Mouse (Mus musculus): ENCODE data around the gene Rbm12.
"Not testable (repeated sequence)": the region's sequence is repeated elsewhere in the genome, so short reads cannot be mapped to it uniquely, and the experiment has no call there.

The Rbm12 gene

DNA sequence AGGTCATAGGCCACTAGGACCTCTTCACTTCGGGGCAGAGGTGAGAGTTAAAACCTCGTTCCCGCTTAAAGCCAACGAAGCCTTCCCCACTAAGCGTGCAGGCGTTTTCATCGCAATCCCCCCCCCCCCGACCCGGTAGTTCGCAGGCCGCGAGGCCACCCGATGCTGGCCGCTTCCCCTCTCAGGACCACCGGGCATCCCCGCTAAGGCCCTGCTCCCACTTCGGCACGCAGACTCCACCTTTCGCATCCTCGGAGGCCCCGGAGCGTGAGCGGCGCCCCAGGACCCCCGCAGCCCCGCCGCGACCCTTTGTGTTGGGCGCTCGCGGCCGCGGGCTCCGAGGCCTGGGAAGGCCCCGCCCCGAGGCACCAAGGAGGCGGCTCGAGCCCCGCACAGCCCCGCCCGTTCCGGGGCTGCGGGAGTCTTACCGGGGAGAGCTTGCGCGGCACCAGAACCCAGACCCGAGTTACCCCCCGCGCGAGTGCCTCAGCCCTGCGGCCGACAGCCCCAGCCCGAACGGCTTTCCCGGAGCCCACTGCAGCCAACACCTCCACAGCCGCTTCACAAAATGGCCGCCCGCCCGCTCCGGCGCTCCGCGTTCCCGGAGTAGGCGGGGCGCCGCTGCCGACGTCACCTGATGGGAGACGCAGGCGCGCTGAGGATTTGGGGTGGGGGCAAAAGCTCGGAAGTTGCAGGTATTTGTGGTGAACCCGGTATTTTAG, at the start of gene Rbm12, which contains the start of gene Cpne1:
Gene Rbm12 (minus strand): TSS at position 621 of the 722 bp plus-strand sequence.
Gene Cpne1 (minus strand): TSS at position 608 of the 722 bp plus-strand sequence.
- DNase-seq (ENCODE audit: low spot score) = peak; percentile 59

DNA sequence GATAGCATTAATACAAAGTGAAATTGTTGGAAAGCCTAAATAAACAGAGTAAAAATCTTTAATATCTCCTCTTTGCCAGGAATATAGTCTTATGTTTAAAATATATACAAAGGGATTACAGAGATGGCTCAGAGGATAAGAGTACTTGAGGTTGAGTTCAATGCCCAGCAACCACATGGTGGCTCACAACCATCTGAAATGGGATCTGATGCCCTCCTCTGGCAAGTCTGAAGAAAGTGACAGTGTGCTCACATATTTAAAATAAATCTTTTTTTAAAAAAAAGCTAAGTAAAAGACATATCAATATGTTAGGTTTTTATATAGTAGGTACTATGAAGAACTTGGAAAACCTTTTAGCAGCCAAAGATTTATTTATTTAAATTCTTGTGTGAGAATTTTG, 39.8 kb upstream of the Rbm12 start:
- DNase-seq (ENCODE audit: low spot score) = no peak

DNA sequence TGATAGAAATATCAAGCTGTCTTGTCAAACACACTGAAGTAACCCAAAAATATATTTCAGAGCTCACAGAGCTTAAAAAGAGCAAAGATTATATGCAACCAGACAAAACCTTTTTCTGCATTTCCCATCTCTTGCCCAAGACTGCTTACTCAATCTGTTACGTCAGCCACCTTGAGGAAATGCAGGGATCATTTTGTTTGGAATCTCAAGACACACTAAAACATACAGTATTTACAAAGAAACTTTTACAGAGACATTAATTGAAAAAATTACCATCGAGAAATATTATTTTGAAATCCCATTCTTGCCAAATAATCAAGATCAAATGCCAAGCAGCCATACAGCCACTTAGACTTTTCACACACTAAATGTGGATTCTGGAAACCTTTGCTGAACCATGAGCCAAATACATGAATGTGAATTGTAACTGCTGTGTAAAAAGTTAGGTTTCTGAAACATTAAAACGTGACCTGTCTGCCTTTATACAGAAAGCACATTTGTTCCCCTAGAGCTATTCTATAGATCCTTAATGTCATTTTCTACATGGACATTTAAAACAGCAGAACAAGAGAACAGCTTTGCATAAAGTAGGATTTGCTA, 35.6 kb upstream of the Rbm12 start:
- DNase-seq (ENCODE audit: low spot score) = no peak

DNA sequence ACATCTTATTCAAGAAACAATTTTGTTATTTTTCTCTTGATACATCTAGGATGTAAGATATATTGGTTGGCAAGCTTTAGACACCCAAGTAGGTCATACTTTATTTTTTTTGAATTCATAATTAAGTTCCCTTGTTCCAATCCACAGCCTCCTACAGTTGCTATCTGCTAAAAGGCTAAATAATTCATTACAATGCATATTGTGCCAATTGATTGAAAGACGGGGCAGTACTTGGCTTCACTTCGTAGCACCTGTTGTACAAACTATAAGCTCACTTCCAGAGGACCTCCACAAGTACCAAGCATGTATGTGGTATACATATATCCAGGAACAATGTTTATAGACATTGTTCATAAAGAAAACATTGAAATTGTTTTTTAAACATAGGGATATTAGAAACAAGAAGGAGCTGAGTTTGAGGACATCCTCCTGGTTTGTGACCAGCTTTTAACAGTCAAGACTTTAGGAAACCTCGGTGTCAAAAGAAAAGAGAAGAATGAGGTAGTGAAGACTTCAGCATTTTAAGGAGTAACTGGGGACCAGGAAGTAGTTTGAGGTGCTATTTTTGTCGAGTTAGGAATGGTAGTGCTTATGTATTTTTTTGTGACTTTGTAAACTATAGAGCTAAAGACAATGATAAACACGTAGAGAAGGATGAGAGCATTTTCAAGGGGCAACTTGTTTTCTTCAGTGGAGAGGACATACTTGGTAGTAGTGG, 34.7 kb upstream of the Rbm12 start:
- DNase-seq (ENCODE audit: low spot score) = no peak

DNA sequence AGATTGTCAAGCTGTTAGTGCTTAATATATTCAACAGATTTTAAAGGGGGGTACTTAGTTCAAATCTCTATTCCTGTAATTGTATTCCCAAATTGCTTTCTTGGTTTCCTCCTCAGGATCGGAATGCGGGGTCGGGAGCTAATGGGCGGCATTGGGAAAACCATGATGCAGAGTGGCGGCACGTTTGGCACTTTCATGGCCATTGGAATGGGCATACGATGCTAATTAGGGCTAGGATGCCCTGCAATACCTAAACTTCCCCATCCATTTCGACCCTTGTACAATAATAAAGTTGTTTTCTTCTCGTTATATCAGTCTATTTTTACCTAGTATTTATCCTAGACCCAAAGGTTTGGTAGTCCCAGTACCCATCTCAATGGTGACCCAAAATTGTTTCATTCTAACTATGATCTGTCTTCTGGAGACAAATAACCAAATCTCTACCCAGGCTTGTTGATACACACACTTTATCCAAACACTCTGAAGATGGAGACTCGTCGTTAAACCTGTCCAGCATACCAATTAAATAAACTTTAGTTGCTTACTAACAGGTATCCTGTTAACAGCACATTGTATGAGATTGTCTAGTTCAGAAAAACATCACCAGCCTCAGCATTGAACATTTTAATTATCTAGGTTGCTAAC, 33.8 kb upstream of the Rbm12 start:
- no peak for DNase-seq (ENCODE audit: low spot score)

DNA sequence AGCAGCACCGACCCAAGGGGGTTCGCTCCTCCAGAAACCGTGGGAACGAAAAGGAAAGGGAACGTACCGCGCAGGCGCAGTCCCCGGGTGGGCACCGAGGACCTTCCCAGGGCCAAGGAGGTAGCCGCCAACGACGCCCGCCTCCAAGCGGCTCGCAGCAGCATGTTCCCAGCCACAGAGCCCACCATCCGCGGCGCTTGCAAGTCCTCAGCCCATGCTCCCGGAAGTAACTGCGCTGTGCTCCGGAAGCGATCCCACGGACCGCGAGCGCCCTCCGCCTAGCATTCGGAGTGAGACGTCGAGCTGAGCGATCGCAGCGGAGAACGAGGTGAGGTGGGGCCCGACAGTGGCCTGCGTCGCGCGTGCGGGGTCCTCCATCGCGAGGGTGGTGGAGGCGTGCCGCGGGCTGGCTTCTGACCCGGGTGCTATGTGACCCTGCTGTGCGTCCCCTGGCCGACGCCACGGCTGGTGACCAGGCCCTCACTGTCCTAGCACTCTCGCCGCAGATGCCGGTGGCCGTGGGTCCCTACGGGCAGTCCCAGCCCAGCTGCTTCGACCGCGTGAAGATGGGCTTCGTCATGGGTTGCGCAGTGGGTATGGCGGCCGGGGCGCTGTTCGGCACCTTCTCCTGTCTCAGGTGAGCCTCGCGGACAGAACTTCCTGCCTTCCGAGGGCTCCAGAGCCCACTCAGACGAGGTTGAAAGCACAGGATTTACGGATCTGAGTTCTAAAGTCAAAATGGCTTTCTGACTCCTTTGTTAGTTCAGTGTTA, 32.4 kb upstream of the Rbm12 start, which contains the start of the genes Romo1 and Nfs1:
Gene Romo1 (plus strand): TSS at position 87 of the 772 bp plus-strand sequence.
Gene Nfs1 (minus strand): TSS at position 234 of the 772 bp plus-strand sequence.
- peak; percentile 62 for DNase-seq (ENCODE audit: low spot score)

DNA sequence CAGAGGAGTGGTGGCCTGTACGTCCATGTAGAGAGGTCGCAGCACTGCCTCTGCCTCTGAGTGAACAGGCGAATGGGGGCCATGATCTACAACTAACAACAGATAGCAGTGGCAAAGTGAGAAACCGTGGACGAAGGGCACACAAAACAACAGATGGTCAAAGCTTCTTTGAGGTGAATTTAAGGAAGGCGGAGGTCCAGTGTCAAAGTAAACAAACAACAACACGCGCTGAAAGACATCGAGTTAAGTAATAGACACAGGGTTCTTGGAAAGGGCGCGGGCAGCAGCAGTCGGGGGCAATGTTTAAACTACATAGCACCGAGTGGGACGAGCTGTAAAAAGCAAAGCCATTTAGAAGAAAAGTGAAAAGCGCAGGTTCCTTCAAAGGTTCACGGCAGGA, 31.6 kb upstream of the Rbm12 start:
- no peak for DNase-seq (ENCODE audit: low spot score)

DNA sequence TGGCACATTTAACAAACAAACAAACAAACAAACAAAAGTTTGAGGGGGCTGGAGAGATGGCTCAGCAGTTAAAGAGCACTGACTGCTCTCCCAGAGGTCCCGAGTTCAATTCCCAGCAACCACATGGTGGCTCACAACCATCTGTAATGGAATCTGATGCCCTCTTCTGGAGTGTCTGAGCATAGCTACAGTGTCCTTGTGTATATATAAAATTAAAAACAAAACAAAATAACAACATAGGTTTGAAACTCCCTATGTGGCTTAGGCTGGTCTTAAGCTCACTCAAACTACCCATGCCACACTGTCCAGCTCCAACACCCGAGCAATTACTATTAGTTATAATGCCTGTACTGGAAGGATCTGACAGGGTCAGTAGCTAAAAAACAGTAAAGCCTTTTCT, 31.0 kb upstream of the Rbm12 start:
- no peak for DNase-seq (ENCODE audit: low spot score)

DNA sequence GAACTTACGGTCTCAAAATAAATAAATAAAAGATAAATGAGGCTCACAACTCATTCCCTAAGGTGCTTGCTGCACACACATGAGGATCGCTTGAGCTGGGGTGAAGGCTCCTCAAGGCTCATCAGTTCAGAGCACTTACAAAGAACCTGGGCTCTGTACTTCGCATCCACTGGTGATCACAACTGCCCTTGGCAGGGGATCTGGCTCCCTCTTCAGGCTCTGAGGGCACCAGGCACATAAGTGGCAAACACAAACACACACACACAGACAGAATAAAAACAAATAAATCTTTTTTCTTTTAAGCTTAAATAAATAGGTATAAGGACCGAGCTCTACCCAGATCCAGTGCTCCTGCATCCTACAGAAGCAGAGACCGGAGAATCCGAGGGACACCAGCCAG, 23.9 kb upstream of the Rbm12 start:
- DNase-seq (ENCODE audit: low spot score) = no peak

DNA sequence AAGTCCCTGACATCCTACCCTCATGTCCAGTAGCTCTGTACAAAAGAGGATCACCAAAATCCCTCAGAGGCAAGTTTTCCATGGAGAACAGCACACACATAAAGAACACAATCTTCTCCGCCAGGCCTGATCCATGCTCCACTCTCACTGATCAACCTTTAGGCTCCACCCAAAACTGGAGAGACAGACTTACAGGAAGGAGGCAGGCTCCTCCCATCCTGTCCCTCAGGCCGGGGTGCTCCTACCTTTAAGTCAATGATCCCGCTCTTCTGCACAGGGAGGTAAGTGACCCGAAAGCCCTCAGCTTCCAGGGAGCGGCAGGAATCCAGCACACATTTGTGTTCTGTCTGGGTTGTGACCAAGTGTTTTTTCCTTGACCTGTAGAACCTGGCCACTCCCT, 22.4 kb upstream of the Rbm12 start:
- no peak for DNase-seq (ENCODE audit: low spot score)

DNA sequence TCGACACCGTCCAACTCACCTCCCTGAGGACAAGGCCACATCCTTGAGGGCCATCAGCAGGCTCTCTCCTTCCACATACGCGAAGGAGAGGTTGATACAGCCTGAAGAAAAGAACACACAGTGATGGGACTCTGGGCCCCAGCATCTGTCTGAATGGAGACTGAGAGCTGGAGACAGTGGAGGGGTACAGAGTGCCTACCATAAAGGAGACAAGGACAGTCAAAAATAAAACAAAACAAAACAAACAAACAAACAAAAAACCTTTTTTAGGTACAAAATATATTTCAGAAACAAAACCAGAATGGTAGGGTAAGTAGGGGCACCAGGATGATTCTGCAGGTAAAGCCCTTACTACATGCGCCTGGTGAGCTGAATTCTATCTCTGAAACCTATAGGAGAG, 15.2 kb upstream of the Rbm12 start, which contains the start of gene Gm28036:
Gene Gm28036 (minus strand): TSS at position 101 of the 400 bp plus-strand sequence.
- DNase-seq (ENCODE audit: low spot score) = no peak

DNA sequence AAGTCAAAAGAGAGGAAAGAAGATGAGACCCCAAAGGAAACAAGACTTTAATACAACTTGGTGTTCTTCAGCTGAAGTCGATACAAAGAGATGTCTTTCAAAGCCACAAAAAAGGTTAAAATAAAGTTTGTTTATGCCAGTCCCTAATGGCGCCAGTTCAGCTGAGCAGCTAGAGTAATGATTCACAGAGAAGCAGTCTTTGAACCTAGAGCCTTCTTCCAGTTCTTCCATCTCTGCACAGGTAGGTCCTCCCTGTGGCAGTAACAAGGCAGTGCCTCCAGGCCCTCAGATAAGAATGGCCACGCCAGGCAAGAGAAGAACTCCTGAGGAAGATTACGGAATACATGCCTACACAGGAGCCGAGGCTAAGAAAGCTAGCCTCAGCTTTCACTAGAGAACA, 12.0 kb upstream of the Rbm12 start:
- DNase-seq (ENCODE audit: low spot score) = no peak

DNA sequence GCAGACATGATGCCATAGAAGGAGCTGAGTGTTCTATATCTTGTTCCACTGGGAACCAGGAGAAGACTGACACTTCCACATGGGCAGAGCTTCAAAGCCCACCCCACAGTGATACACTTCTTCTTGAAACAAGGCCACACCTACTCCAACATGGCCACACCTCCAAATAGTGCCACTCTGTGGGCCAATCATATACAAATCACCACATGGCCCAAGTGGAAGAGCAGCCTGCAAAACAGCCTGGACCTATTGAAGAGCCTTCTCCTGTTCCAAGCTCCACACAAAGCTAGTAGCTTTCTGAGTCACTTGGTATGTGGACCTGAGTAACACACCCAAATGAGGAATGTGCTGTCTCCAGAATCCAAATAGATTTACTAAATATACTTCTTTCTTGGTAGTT, 7.8 kb upstream of the Rbm12 start:
- no peak for DNase-seq (ENCODE audit: low spot score)

DNA sequence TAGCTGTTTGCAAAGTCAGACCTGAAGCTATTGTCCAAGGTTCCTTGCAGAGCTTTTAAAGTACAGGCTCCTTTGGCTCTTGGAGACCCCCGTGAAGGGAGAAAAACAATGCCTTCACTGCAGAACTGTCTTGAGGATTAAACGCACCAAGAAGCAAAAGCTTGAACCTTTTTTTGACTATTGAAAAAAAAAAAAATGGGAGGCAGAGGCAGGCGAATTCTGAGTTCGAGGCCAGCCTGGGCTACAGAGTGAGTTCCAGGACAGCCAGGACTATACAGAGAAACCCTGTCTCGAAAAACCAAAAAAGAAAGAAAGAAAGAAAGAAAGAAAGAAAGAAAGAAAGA, 274 bp upstream of the Rbm12 start:
- DNase-seq (ENCODE audit: low spot score) = not testable (repeated sequence)

DNA sequence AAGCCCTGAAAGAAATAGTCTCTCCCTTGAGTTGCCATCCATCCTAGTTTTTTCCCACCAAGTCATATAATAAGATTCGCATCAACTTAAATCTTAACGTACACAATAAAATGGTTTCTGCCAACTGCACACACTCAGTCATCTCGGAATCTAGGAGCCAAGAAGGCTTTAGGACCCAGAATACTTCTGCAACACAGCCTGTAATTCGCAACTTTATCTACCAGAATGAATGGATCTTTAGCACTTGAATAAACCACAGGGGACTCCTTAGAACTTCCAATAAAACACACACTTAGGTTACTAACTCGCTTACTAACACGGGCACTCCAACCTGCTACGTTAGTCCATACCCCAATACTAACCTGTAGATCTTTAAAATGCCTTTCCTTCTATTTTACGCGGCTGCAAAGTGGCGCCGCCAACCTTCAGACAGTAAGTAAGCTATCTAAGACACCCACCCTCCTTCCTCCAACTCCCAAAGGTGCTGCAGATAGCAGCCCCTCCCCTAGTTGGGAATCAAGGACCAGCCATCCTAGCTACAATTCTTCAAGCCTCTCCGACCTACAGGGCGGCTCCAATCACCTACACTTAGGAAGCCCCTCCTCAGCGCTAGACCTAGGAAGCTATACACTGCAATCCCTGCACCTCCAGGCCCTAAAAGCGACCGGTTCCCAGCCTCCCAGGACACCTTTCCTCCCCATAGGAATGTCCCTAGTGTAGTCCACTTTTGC, 986 bp downstream of the Rbm12 start:
- DNase-seq (ENCODE audit: low spot score) = no peak

DNA sequence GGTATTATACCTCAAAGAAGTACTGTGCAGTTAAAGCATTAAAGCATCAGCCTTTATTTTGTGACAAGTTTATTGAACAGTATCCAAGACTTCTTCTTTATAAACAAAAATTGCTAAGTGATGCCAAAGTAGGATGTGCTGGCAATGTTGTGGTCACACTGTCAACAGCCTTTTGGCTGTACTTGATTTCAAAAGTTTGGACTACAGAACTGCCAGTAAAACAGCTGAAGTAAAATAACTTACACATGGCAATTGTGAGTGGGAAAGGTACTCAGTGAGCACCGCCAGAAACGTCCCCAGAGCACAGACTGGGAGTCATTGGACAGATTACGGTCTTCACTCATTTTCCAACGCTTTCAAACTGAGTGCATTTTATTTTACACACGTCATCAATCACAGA, 19.9 kb downstream of the Rbm12 start:
- no peak for DNase-seq (ENCODE audit: low spot score)

DNA sequence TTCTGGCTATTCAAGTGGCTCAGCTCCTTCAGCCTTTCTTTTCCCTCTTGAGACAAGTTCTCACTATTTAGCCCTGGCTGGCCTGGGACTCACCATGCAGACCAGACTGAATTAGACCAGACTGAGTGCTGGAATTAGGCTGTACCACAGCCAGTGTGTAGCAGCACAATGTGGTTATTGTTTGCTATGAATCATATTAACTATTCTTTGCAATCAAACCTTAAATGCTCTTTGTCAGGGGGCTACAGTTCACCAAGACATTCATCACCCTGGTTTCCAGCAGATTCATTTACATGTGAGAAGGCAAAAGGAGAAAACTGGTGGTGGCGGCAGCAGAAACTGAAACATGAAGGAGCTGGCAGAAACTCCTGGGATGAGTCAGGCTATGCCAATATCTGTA, 22.0 kb downstream of the Rbm12 start:
- no peak for DNase-seq (ENCODE audit: low spot score)

DNA sequence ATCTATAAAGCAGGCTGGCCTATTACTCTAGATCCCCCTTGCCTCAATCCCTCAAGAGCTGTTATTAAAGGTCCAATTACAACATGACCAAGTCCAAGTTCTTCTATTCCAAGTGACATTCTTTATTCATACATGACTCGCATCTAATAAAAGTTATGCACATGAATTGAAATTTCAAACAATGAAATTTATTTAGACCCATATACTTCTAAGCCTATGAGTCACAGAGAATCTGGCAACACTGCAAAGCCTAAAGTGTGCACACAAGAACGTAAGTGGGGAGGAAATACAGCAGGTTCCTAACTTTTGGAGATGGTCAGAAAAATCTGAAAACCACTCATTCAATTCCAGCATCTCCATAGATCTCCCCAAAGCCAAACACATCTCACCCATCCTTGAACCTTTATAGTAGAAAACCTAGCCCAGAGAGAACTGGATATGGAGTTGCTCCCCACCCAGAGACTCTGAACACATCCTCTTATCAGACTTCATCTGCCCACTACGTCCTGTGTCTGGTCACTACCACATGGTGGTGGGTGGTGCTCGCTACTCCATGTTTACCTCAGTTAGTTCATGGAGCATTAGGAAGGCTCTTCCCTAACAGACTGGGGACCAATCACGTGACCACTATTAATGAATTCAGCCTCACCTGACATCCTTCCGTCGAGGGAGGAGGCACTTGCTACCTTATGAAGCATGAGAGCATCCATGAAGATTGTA, 24.2 kb downstream of the Rbm12 start:
- DNase-seq (ENCODE audit: low spot score) = no peak

DNA sequence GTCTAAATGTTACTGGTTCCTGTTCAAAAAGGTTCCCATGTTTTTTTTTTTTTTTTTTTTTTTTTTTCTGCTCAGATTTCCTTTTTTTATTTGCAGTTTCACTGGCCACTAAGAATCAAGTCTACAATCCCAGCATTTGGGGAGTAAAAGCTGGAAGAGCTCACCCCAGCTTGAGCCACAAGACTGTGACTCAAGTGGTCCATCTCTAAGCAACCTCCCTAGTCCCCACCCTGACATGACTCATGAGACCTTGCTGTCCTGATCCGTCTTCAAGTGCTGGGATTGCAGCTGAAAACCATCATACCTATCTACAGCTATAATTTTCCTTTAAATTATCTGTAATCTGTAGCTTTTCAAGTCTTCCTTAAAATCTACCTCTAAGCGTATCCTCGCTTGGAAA, 27.2 kb downstream of the Rbm12 start:
- no peak for DNase-seq (ENCODE audit: low spot score)

DNA sequence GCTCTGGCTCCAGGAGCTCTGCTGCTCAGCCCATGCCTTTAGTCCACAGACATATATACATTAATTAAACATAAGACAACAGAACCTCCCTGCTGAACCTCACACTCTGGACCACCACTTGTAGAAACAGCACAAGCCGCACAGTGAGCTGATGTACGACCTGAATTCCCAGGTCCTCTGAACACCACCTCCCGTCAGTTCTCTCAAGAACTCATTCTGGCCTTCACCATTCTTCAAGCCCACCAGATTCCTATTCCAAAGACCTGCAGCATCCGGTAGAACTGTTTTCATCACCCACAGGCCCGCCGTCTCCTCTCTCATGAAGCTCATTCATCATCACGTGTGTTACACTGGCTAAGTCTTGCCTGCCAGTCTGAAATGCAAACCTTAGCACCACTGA, 31.4 kb downstream of the Rbm12 start:
- no peak for DNase-seq (ENCODE audit: low spot score)

All from urinary bladder, postnatal 10 days (tissue).